Mouse (Mus musculus) heart, postnatal 10 days (tissue): ENCODE measurements at regions not wholly inside any gene's neighbourhood (a gene's known extent, or its start where the extent isn't known, plus 50 kb on each side); places are given as distances from the start of the nearest gene placed in this dataset.
"Not testable (repeated sequence)": the region's sequence is repeated elsewhere in the genome, so short reads cannot be mapped to it uniquely, and the experiment has no call there.

Experiments used
- DNase-seq, 2 experiments: peaks; one replicate each; pipeline ENCODE4 v3.0.0; 2021
- intact Hi-C: fragments of 180-260 bp; cut with DNase I; formaldehyde crosslinking; loops from one replicate; pipeline ENCODE4 v1.15.1; 2025

DNA sequence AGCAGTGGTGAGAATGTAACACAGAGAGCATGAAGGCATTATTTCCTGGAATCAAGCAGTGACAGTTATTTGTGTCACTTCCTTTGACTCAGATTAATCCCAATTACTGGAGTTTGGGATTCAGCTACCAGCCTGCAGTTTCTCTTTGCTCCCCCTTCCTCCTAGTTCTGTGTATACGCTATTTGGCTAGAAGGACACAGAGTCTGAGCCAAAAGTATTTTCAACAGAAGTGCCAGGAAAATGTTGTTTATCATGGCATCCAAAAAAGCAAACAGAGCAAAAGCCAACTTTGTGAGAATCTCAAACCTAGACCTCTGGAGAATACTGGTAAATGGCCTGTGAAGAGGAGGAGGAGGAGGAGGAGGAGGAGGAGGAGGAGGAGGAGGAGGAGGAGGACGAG lies 600.4 kb downstream of the Crisp4 start:
- intact Hi-C loops = no loop called here
- no peak for DNase-seq

DNA sequence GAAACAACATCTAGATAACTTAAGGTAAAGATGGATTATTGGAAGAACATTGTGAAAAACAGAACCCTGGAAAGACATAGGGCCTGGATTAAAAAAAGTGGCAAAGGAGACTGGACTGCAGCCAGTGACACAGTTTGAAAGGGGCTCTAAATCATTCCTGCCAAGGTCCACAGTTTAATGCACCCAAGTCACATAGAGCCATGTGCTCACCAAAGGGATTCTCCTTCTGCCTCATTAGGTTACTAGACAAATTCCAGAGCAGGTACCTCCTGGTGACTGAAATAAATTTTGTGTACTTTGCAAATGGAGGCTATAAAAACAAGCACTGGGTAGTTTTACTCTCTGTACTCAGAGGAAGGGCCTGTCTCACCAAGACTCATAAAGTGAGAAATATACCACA lies 607.5 kb downstream of the Crisp4 start:
- DNase-seq = no peak
- intact Hi-C loops = no loop called here

DNA sequence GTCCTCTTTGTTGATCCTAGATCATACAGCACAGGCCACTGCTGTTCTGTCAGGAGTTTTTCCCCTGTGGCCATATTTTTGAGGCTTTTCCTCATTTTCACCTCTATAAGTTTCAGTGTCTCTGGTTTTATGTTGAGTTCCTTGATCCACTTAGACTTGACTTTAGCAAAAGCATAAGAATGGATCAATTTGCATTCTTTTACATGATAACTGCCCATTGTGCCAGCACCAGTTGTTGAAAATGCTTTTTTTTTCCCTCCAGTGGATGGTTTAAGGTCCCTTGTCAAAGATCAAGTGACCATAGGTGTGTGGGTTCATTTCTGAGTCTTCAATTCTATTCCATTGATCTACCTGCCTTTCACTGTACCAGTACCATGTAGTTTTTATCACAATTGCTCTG lies 614.4 kb downstream of the Crisp4 start:
- intact Hi-C loops, DNase-seq: not testable (repeated sequence)

DNA sequence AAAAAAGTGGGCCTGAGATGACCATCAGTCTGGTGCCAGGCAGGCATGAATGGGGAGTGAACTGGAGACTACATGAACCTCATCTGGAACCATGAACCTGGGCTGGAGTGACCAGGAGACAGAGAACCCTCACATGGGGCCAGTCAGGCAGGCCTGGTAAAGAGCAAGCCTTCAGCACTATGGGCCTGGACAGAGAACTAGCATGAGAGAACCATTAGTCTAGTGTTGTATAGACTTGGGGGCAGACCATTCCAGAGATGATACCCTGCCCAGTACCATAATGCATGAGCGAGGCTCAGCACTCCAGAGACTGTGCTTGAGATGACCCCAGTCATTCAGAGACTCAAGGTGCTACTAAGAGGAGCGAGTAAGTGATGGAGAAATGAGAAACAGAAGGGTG lies 625.6 kb downstream of the Crisp4 start:
- intact Hi-C loops = no loop called here
- no peak for DNase-seq

DNA sequence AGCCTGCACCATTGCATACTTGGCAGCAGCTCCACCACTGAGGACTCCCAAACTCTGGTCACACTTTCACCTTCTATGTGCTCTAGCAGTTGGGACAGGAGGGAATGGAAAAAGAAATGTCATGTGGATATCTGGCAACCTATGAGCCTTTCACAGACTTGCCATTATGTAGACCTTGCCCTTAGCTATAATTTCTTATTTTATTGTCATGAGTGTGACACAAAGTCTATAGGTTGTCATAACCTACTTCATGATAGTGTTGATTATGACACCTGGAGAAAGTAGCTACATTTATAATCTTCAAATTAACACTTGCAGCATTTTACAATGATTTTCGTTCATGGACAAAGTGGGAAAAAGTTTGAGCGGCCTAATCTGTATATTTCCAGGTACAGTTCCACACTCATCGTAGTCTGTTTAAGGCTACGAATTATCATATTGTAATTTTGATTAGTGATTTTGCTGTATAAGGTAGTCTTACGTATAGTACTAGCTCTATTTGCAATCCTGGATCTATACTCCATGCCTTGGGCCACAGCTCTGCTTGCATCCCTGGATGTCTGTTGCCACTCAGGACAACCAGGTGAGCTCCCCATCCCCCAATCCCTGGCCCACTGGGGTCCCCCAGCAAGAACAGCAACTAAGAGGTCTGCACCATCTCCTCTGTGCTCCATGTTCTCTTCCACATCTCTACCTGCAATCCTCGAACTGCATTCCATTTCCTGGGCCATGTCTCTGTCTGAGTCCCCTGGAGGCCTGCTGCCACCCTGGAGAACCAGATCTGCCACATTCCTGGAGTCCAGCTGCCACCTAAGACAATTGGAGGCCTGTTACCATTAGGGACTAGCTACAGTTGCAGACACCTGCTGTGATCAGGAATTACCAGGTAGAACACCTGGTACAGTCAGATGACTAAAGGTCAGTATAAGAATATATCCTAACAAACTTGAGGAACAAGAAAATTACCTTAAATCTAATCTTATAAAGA lies 639.3 kb downstream of the Crisp4 start:
- intact Hi-C loops = no loop called here
- no peak for DNase-seq

DNA sequence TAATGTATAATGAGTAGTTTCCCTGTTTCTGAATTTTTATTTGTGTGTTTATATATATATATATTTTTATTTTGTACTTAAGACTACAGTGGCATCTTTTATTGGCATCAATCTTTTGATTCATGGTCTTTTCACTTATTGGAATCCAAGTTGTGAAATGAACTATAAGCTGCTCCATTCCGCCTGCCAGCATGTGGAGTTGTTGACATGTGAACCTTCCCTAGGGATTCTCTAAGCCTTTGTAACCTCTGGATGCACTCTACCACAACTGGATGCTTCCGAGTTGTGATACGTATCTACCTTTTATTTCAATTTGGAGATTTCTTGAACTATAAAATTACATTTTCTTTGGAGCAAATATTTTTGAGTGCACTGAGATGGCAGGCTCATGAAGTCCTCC lies 652.1 kb downstream of the Crisp4 start:
- intact Hi-C loops = no loop called here
- no peak for DNase-seq

DNA sequence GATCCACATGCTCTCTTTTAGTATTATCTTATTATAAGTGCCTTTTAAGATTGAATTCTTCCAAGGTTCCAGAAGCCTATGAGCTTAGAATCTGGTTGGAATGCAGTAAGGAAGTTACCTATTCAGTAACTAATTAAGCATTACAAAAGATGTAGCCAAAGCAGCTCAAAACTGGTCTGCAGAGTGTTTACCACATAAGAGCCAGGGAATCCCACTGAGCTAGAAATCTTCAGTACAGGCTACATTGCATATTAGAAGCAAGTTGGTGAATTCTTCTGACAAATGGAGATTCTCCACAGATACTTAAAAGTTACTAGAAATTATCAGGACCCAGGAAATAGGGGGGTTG lies 655.9 kb downstream of the Crisp4 start:
- intact Hi-C loops, DNase-seq: not testable (repeated sequence)

DNA sequence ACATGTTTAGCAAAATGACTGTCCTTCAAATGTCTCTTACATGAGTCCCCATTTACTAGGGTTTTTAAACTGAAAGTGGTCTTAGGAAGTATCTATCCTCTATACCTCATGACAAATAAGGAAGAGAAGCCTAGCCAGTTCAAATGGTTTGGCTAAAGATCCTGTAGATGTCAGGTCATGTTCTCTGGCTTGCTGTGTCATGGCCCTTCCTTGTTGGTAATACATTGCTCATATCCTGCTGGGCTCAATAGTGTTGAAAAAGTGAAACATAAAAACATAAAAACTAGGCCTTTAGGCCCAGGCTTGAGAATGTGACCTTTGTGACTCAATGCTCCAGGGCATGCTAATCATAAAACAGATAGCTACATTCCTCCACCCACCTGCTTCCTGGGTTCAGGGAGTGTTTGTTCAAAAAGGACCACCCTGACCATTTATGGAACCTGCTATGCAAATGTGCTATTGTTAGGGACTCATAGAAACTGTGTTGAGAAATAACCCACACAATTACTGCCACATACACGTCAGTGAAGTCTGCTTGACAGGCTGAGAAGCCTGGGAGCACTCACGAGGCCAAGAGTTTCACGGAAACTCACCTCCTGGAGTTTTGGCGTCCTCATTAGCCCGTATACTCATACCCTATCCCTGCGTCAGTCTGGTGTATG lies 656.4 kb downstream of the Crisp4 start:
- DNase-seq, intact Hi-C loops: not testable (repeated sequence)

DNA sequence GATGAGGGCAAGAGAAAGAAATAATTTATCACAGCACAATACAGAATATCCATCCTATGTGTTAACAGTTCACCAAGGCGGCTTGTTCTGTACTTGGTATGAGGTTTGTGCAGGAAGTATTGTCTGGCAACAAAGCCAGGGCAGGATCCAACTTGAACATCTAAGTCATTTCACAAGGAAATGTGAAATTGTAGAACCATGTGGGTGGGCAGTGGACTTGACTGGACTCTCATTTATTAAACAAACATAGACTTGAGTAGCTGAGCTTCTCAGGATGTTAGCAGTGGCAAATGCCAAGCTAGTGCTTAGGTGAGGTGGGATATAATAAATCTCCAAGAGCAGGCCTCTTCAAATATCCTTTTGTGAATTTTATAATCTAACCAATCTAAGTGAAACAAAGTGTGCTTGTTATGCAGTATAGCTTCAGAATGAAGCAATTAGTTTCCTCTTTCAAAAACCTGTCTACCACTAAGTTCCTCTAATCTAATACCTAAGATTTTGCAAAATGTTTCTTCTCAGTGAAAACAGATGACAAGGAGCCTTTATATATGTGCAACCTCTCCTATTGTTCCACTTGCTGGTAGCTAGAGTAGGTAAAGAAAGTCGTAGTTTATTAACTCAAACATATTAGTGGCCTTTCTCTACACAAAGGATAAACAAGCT lies 694.4 kb downstream of the Crisp4 start:
- intact Hi-C loops = no loop called here
- DNase-seq = no peak

DNA sequence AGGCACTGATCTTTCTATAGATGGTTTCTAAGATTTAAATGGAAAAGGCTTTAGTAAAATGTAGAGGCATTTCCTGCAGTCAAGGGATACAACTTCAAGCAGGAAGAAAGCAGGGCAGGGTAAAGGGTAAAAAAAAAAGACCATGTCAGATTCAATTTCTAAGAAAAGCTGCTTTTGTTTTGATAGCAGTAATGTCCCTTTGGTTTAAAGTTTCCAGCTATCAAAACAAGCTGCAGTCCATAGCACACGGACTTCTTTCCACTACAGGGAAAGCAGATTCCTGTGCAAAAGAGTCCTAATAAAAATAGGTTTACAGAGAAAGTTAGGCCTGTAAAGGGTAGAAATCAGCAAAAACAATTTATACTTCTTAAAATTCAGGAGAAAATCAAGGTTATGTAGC lies 695.0 kb downstream of the Crisp4 start:
- no peak for DNase-seq
- intact Hi-C loops = no loop called here

DNA sequence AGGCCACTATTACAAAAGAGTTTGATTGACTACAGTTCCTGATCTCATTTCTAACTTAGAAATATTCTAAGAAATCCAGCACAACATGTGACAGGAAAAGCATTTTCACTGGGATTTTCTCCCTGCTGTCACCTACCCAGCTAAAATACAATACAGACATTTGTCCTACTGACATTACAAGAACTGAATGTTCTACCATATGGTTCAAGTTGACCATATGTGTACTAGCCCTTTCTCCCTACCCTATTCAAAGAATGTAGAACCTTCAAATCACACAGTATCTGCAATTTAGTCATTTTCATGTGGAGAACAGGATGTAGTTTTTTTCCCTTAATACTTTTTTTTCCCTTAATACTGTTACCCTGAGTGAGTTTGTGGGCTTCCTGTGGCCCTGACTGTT lies 695.4 kb downstream of the Crisp4 start:
- intact Hi-C loops = no loop called here
- no peak for DNase-seq

DNA sequence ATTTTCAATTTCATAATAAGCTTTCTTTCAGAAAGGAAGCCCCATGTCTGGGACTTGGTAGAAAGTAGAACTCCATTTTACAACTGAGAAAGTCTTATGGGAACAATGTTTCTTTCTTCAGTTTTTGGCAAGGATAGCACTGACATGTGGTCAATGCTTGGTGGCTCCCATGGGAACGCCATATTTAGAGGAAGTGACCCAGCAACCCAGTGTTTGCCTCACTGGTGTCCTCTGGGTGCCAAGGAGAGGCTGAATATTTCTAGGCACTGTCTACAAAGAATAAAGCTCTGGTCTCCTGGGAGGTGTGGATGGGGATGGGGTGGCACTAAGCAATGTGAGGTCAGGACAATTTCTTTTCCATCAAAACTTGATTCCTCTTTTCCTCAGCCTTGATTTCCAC lies 696.4 kb downstream of the Crisp4 start:
- intact Hi-C loops = no loop called here
- peak in 1 of 2 experiments; percentile 15 for DNase-seq

DNA sequence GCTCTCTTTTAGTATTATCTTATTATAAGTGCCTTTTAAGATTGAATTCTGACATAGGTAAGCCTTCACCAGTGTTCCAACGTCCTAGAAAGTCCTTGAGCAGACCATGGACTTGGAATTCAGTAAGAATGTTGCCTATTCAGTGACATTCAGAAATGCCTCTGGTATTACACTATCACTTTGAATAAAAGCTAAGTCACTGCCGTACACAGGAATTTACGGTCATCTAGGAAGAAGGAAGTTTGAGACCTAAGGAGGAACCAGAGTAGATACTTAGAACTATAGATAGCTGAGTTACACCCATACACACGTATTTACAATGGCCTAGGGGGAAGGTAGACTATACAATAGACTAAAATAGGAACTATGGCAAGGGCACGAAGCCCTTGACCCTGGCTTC lies 711.6 kb downstream of the Crisp4 start:
- intact Hi-C loops, DNase-seq: not testable (repeated sequence)

DNA sequence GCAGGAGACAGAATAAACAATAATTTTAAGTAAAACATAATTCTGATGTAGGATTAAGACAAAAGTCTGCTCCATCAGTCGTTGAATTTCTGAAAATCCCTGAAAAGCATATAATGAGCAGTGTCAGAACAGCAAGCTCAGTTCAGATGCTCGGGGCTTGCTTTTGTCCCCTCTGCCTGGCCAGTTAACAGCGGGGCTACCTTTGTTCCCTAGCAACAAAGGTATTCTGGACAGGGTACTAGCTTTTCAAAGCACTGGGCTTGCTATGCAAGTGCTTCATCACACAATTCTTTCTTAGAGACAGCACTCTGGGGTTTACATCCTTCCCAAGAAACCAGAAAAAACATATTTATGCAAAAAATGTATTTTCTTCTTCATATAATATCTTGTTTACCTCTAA lies 729.7 kb downstream of the Crisp4 start:
- intact Hi-C loops = no loop called here
- DNase-seq = no peak

DNA sequence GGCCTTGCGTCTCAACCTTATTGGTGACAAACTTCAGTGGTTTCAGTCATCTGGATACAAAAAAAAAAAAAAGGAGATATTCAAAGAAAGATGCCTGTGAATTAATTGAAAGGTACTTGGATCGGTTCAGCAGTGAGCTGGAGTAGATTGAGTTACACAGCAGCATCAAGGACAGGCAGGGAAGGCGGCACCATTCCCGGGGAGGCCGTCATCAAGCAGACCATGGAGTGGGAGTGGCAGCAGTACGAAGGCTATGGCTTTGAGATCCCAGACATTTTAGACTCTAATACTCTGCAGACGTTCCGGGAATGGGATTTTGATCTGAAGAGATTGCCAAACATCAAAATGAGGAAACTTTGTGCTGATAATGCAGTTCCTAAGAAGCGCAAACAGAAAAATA lies 750.8 kb downstream of the Crisp4 start:
- intact Hi-C loops = no loop called here
- DNase-seq = no peak

DNA sequence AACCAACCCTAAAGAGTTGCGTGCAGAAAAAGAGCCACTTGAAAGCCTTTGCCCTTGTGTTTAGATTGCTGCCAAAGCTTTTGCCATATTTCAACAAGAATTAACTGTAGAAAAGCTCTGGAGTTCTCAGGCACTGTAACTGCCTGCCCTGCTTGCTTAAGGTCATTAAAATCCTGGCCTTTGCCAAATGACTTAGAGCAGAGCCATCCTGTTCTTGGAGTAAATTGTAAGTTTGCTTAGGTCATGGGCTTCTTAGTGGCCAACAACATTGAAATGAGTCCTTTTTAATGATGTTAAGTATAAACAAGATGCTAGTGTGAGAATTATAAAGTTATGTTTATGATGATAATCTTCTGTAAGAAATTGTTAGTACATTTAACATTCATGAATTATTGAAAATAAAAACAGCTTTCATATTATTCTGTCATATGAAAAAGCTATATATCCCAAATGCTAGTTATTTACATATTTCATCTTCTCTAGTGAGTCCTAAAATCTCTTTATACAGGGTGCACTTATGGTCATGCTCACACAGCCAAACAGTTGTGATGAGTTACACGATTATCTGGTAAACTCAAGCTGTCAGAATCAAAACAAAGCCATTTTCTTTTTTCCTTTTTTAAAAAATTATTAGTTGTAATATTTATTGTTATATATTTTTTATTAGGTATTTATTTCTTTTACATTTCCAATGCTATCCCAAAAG lies 753.4 kb downstream of the Crisp4 start:
- intact Hi-C loops = no loop called here
- DNase-seq = no peak

DNA sequence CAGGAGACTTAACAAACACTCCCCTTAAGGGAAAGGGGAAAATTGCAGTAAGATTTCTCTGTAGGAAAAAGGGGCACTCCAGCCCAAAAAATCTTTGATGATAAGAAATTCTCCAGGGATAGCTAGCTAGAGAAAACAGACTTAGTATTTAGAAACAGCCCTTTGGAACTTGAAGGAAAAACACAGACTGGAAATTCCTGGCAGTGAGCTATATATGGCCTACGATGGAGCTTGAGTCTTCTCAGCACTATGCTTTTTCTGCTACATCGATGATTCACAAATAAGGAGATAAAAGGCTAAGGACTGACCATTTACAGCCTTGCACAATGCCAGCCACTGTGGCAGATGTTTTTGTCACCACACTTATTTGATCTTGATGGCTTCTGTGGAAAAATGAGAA lies 768.1 kb downstream of the Crisp4 start:
- no peak for DNase-seq
- intact Hi-C loops = no loop called here

DNA sequence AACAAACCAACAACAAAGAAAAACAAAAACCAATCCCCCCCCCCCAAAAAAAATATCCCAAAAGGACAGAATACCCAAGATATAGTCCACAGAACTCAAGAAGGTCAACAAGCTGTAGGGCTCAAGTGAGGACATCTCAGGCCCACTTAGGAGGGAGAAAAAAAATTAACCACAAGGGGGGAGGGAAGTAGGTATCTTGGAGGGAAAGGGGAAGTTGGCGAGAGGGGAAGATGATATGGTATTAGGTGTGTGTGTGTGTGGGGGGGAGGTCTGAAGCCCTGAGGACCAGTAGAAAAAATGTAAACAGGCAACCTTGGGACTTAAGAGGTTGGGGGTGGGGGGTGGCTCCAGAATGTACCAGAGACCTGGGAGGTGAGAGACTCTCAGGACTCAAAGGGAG lies 797.4 kb downstream of the Crisp4 start:
- DNase-seq = no peak

DNA sequence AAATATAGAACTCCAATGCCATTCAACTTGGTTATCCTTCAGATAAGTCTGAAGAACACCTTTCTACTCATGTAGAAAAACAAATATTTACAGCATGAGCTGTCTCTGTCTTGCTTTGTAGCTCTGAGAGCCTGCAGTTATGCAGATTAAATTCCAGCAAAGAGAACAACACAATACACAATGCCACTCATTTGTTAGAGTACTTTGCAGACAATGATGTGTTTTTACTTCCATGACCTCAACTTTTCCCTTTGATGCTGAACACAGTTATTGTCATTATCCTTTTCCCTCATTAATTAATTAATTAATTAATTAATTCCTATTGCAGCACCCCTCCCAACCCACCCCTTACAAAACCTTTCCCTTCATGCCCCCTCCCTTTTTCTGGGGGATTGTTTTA lies 807.9 kb downstream of the Crisp4 start:
- intact Hi-C loops = no loop called here
- no peak for DNase-seq

More for the DNA sequence above, 797.4 kb downstream of the Crisp4 start:
- intact Hi-C loops = no loop called here

DNA sequence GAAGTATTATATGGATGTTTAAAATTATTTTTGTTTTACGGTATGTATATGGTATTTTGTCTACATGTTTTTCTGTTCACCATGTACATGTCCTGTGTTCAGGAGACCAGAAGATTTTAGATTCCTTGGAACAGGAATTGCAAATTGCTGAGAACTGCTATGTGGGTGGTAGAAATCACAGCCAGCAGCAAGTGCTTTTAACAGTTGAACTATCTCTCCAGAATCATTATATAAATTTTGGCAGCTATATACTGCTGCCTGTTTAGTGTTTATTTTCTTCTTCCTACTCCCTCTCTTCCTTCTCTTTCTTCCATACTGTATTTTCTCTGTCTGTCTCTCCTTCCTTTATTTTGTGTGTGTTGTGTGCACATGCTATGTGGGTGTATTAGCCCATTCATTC lies 834.3 kb downstream of the Crisp4 start:
- DNase-seq, intact Hi-C loops: not testable (repeated sequence)

DNA sequence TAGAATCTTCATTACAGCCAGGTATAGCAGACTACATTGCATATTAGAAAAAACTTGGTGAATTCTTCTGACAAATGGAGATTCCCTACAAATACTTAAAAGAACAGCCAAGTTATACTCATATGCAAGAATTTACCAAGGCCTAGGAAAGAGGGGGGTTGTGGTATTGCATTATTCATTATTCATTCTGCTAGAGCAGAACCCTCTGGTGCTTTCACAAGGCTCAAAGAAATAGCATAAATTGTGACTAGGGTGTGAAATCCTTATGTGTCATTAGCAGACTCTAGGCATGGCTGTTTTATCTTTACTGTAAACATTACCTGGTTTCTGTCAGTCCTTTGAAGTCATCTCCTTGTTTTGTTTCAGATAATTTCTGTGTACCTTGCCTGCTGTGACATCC lies 835.8 kb downstream of the Crisp4 start:
- DNase-seq, intact Hi-C loops: not testable (repeated sequence)
